In the genomic region with DNA sequence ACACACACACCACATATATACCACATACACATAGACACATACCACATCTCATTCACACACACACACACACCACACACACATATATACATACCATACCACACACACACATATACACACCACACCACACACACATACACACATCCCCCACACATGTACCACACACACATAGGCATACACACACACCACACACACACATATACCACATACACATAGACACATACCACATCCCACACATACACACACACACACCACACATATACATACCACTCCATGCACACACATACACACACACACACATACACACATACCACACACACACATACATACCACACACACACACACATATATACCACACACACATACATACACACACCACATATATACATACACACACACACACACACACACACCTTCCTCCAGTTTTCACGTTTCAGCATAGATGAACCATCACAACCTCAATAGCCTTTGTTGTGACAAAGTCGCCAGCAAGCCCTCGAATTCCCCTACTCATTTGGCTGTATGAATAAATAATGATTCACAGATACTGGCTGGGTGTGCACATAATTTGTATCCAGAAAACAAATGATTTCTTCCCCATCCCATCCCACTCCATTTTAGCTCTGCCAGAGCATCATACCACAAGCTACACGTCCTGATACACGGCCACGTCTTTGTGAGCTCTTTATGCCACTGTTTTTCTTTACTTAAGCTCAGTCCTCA, we compare ENCODE assay signal across 11 mouse cellular contexts. TPM values are rescaled to one million over a fixed set of nuclear protein-coding genes. Genes with fewer than 3 reads are reported as not detected.
DNase-seq lines count a peak whose midpoint lies in the region; ATAC-seq and TF ChIP-seq lines count a peak whose summit lies in the region.
"Had no signal": no experiment of that assay in that cellular context is flagged by ENCODE, and none has a peak within 500 bp of the region (broad histone marks: within the 10 kb centered on the region; RNA-seq: fewer than 3 reads in every experiment).

No protein-coding gene starts in this region.

- peak overlapping the region; percentile 17; the same call in 1 of the 2 replicates for H3K4me2 ChIP-seq in heart, postnatal 0 days (ENCODE audit: low read depth, low read length)
- H3K4me2 ChIP-seq in liver, embryonic 13.5 days: peak overlapping the region; percentile 82
- H3K4me2 ChIP-seq in midbrain, postnatal 0 days (ENCODE audit: low read depth, low read length, poor library complexity, severe bottlenecking): no peak overlapping the region

- H3K4me1 ChIP-seq in heart, postnatal 0 days (ENCODE audit: control insufficient read depth, insufficient read depth): no peaks in the 10 kb centered on the region
- H3K4me1 ChIP-seq in G1E (ENCODE audit: insufficient read depth, low read depth, low read length): peaks cover 82% of the 10 kb centered on the region
- H3K4me1 ChIP-seq in liver, embryonic 13.5 days (replicated peaks): peaks cover 71% of the 10 kb centered on the region
- H3K4me1 ChIP-seq in midbrain, postnatal 0 days (ENCODE audit: insufficient read depth, low read length): no peaks in the 10 kb centered on the region; the same call in 1 of the 2 replicates

- H3K9ac ChIP-seq in heart, postnatal 0 days (replicated peaks; ENCODE audit: low read depth, low read length): no peak overlapping the region
- H3K9ac ChIP-seq in liver, embryonic 13.5 days: peak overlapping the region; percentile 86
- H3K9ac ChIP-seq in midbrain, postnatal 0 days (replicated peaks; ENCODE audit: low read length, poor library complexity, severe bottlenecking): no peak overlapping the region

- DNase-seq in heart, postnatal 0 days (ENCODE audit: low spot score): no peak
- no peak for DNase-seq in heart, adult 18-20 months
- peak; percentile 43 for DNase-seq in A20 (ENCODE audit: low read depth, low spot score)
- no peak for DNase-seq in G1E (ENCODE audit: low spot score)
- DNase-seq in liver, embryonic 13.5 days: no peak
- DNase-seq in embryo, embryonic 9.5 days (ENCODE audit: extremely low spot score): no peak
- DNase-seq in midbrain, postnatal 0 days (ENCODE audit: low spot score): no peak
- no peak for DNase-seq in right cerebral cortex, postnatal 14 days
- DNase-seq: gastrocnemius, postnatal 25 days; lung, postnatal 14 days had no signal

- ATAC-seq in heart, postnatal 0 days (ENCODE audit: insufficient read depth, low read depth): no peak
- no peak for ATAC-seq in G1E (ENCODE audit: extremely low read depth, insufficient number of reproducible peaks, low FRiP score, poor library complexity, severe bottlenecking)
- no peak for ATAC-seq in liver, embryonic 13.5 days (ENCODE audit: low read depth)
- ATAC-seq in midbrain, postnatal 0 days (ENCODE audit: low FRiP score): no peak
- ATAC-seq: intestine, embryonic 16.5 days had no signal

- H3K27ac ChIP-seq in heart, postnatal 0 days (ENCODE audit: low read depth): no peak overlapping the region
- H3K27ac ChIP-seq in liver, embryonic 13.5 days: peak overlapping the region; percentile 95
- H3K27ac ChIP-seq in midbrain, postnatal 0 days (ENCODE audit: low read depth, low read length): no peak overlapping the region

- peaks cover 54% of the 10 kb centered on the region for H3K27me3 ChIP-seq in heart, postnatal 0 days (ENCODE audit: control insufficient read depth, insufficient read depth, low read length)
- no peaks in the 10 kb centered on the region for H3K27me3 ChIP-seq in G1E (ENCODE audit: insufficient read depth, low read length)
- H3K27me3 ChIP-seq in liver, embryonic 13.5 days: no peaks in the 10 kb centered on the region
- H3K27me3 ChIP-seq in midbrain, postnatal 0 days (ENCODE audit: insufficient read depth, low read length): peaks cover 3% of the 10 kb centered on the region

- WGBS in heart, postnatal 0 days: 77% methylated on average over 6 of the region's 6 CpGs
- 26% methylated on average over 6 of the region's 6 CpGs for WGBS in liver, embryonic 13.5 days (ENCODE audit: insufficient replicate concordance)
- 67% methylated on average over 6 of the region's 6 CpGs for WGBS in midbrain, postnatal 0 days

- no peak for TF ChIP-seq EP300 in heart, postnatal 0 days (IDR thresholded peaks at IDR 0.05; ENCODE audit: low read depth)

- H3K4me3 ChIP-seq in heart, postnatal 0 days (ENCODE audit: low read depth, low read length): peak overlapping the region; percentile 32; the same call in 1 of the 2 replicates
- peak overlapping the region; percentile 78 for H3K4me3 ChIP-seq in G1E (ENCODE audit: low read depth, low read length)
- peak overlapping the region; percentile 74 for H3K4me3 ChIP-seq in liver, embryonic 13.5 days (replicated peaks)
- no peak overlapping the region for H3K4me3 ChIP-seq in midbrain, postnatal 0 days (ENCODE audit: low read depth, low read length)

- no peak for TF ChIP-seq CTCF in heart, postnatal 0 days (IDR thresholded peaks at IDR 0.05; ENCODE audit: low read depth)
- TF ChIP-seq CTCF in G1E (IDR thresholded peaks at IDR 0.05; ENCODE audit: low read depth, low read length): no peak
- no peak for TF ChIP-seq CTCF in midbrain, postnatal 0 days (IDR thresholded peaks at IDR 0.05)

- no peaks in the 10 kb centered on the region for H3K9me3 ChIP-seq in heart, postnatal 0 days (replicated peaks; ENCODE audit: control insufficient read depth, low read length)
- H3K9me3 ChIP-seq in G1E (replicated peaks): no peaks in the 10 kb centered on the region
- H3K9me3 ChIP-seq in liver, embryonic 13.5 days (replicated peaks): no peaks in the 10 kb centered on the region
- no peaks in the 10 kb centered on the region for H3K9me3 ChIP-seq in midbrain, postnatal 0 days (ENCODE audit: low read length)

- no peaks in the 10 kb centered on the region for H3K36me3 ChIP-seq in heart, postnatal 0 days (replicated peaks; ENCODE audit: control insufficient read depth, insufficient read depth, low read length)
- H3K36me3 ChIP-seq in G1E (replicated peaks): peaks cover 45% of the 10 kb centered on the region
- no peaks in the 10 kb centered on the region for H3K36me3 ChIP-seq in liver, embryonic 13.5 days
- H3K36me3 ChIP-seq in midbrain, postnatal 0 days (ENCODE audit: insufficient read depth, low read length): no peaks in the 10 kb centered on the region

RNA-seq across cellular contexts. Expression of gene Runx1, which starts 1.8 kb away (rescaled TPM):
- total RNA-seq in heart, postnatal 0 days (2014; rRNA removed; ENCODE audit: low replicate concordance): 1.3 and 4.4 TPM in 2 replicates
- polyA plus RNA-seq in heart, postnatal 0 days (2015; fragmentation: Nextera tagmentation; extraction: Ambion mirVana): 0.33 and 0.37 TPM in 2 replicates
- total RNA-seq in heart, adult 18-20 months (2021): 1 to 10 TPM; 1.5 to 2.9 TPM
- total RNA-seq in G1E (2014; fragmentation: Nextera tagmentation): 208 and 213 TPM in 2 replicates
- total RNA-seq in G1E (2017): 32.7 and 36.1 TPM in 2 replicates
- polyA plus RNA-seq in G1E (2012): 158 and 168 TPM in 2 replicates
- 5.9 and 6.9 TPM in 2 replicates for polyA plus RNA-seq in liver, embryonic 13.5 days (2015; fragmentation: Nextera tagmentation; extraction: Ambion mirVana)
- 1.7 and 2.0 TPM in 2 replicates for total RNA-seq in midbrain, postnatal 0 days (2014; rRNA removed)
- polyA plus RNA-seq in midbrain, postnatal 0 days (2015; fragmentation: Nextera tagmentation; extraction: Ambion mirVana): 0.64 and 0.74 TPM in 2 replicates
